Mouse (Mus musculus) induced T-regulatory cell, adult 2 months (primary cell): Measurements from ENCODE around the gene Lmntd2.
A peak's percentile ranks its signal among the peaks of the same experiment; 100 is the strongest.
"Not testable (repeated sequence)": the region's sequence is repeated elsewhere in the genome, so short reads cannot be mapped to it uniquely, and the experiment has no call there.

Experiments used
- DNase-seq: peaks from one replicate; pipeline ENCODE4 v3.0.0-alpha.2; 2012; ENCODE audit warnings: low read depth

Gene Lmntd2

GRCm38 (mm10) chr7:141213605-141214235 is at the start of gene Lmntd2:
Gene Lmntd2 (minus strand): TSS chr7:141214080.
- no peak for DNase-seq

GRCm38 (mm10) chr7:141263640-141264039 is 49.8 kb upstream of the Lmntd2 start:
- no peak for DNase-seq

GRCm38 (mm10) chr7:141261480-141261879 is 47.6 kb upstream of the Lmntd2 start:
- DNase-seq = no peak

- no peak for DNase-seq
These were observed 42.3 kb upstream of the Lmntd2 start for GRCm38 (mm10) chr7:141256159-141256558.

GRCm38 (mm10) chr7:141250486-141250885 is 36.6 kb upstream of the Lmntd2 start:
- not testable (repeated sequence) for DNase-seq

- DNase-seq = no peak
These were observed 17.7 kb upstream of the Lmntd2 start for GRCm38 (mm10) chr7:141231551-141231950.

GRCm38 (mm10) chr7:141231111-141231510 is 17.2 kb upstream of the Lmntd2 start:
- DNase-seq = no peak

GRCm38 (mm10) chr7:141230570-141230969 is 16.7 kb upstream of the Lmntd2 start:
- no peak for DNase-seq

GRCm38 (mm10) chr7:141229702-141230101 is 15.8 kb upstream of the Lmntd2 start:
- DNase-seq = no peak

- DNase-seq = peak; percentile 96
These were observed 14.6 kb upstream of the Lmntd2 start, which contains the start of gene Phrf1 for GRCm38 (mm10) chr7:141228279-141229067. Gene Phrf1 (plus strand): TSS chr7:141228784.

- DNase-seq = no peak
These were observed 13.9 kb upstream of the Lmntd2 start for GRCm38 (mm10) chr7:141227796-141228195.

- DNase-seq = peak; percentile 58
These were observed 12.7 kb upstream of the Lmntd2 start for GRCm38 (mm10) chr7:141226535-141226934.

GRCm38 (mm10) chr7:141222696-141223215 is 8.9 kb upstream of the Lmntd2 start:
- DNase-seq = no peak

GRCm38 (mm10) chr7:141222126-141222467 is 8.2 kb upstream of the Lmntd2 start:
- no peak for DNase-seq

GRCm38 (mm10) chr7:141221249-141222125 is 7.6 kb upstream of the Lmntd2 start:
- peak; percentile 96 for DNase-seq

GRCm38 (mm10) chr7:141220377-141220776 is 6.5 kb upstream of the Lmntd2 start:
- no peak for DNase-seq

- no peak for DNase-seq
These were observed 5.7 kb upstream of the Lmntd2 start for GRCm38 (mm10) chr7:141219558-141220099.

- no peak for DNase-seq
These were observed 4.8 kb upstream of the Lmntd2 start for GRCm38 (mm10) chr7:141218557-141219133.

GRCm38 (mm10) chr7:141218141-141218540 is 4.3 kb upstream of the Lmntd2 start:
- no peak for DNase-seq

- DNase-seq = no peak
These were observed 3.6 kb upstream of the Lmntd2 start for GRCm38 (mm10) chr7:141217343-141218013.

- no peak for DNase-seq
These were observed 3.0 kb upstream of the Lmntd2 start for GRCm38 (mm10) chr7:141216894-141217293.
